In genomic region chr19:17364741-17365140, GRCm38 (mm10) we compare ENCODE assay signal across 8 mouse cellular contexts. TPM values are rescaled to one million over a fixed set of nuclear protein-coding genes. Genes with fewer than 3 reads are reported as not detected.
DNase-seq lines count a peak whose midpoint lies in the region; ATAC-seq lines count a peak whose summit lies in the region.

No protein-coding gene starts in this region.

- H3K9ac ChIP-seq in neural tube, embryonic 15.5 days (replicated peaks) = no peak overlapping the region

- H3K9me3 ChIP-seq in neural tube, embryonic 15.5 days (replicated peaks) = no peaks in the 10 kb centered on the region

- H3K4me2 ChIP-seq in neural tube, embryonic 15.5 days = no peak overlapping the region

- no peaks in the 10 kb centered on the region for H3K36me3 ChIP-seq in neural tube, embryonic 15.5 days

- 50% methylated on average over 3 of the region's 3 CpGs for WGBS in neural tube, embryonic 15.5 days

- H3K27ac ChIP-seq in neural tube, embryonic 15.5 days (replicated peaks) = no peak overlapping the region

- ATAC-seq in neural tube, embryonic 15.5 days (ENCODE audit: low FRiP score) = no peak

- no peak overlapping the region for H3K4me3 ChIP-seq in neural tube, embryonic 15.5 days (replicated peaks)

- intact Hi-C loops in heart, postnatal 10 days (cut with DNase I) = loop anchor here (2.0 kb wide), 2 partner anchors 200 to 240 kb away; no protein-coding TSS in a partner anchor
- intact Hi-C loops in heart, postnatal 25 days (cut with DNase I) = loop anchor here (2.0 kb wide), 1 partner anchor 240 kb away; no protein-coding TSS in a partner anchor

- 0 out of 2 replicates have a peak, but pooled peaks cover 3% of the 10 kb centered on the region for H3K27me3 ChIP-seq in neural tube, embryonic 15.5 days (replicated peaks)

- DNase-seq in heart, postnatal 10 days = peak; percentile 57 to 68
- no peak for DNase-seq in heart, postnatal 25 days (ENCODE audit: low spot score)
- DNase-seq in urinary bladder, postnatal 14 days (ENCODE audit: low spot score) = peak; percentile 56
- no peak for DNase-seq in urinary bladder, postnatal 10 days (ENCODE audit: low spot score)
- DNase-seq in cerebellum, adult 9-10 months = peak; percentile 50
- peak; percentile 40 to 66 for DNase-seq in kidney, postnatal 36 days
- peak; percentile 49 for DNase-seq in retina, postnatal 1 day

- no peaks in the 10 kb centered on the region for H3K4me1 ChIP-seq in neural tube, embryonic 15.5 days

RNA-seq across cellular contexts. Expression of gene Gcnt1, which starts 7.9 kb away (rescaled TPM):
- 10 to 100 TPM; 11.4 to 13.6 TPM for total RNA-seq in heart, postnatal 10 days (2021)
- total RNA-seq in heart, postnatal 25 days (2021) = 10 to 100 TPM; 13.5 to 15.6 TPM
- polyA plus RNA-seq in neural tube, embryonic 15.5 days (2015; fragmentation: Nextera tagmentation; extraction: Ambion mirVana) = 0.74 and 1.4 TPM in 2 replicates

RNA-seq across cellular contexts. Expression of gene Rfk, which starts 29.1 kb away (rescaled TPM):
- 10 to 100 TPM; 54.2 to 55.8 TPM for total RNA-seq in heart, postnatal 10 days (2021)
- total RNA-seq in heart, postnatal 25 days (2021) = 10 to 100 TPM; 62.4 to 64.7 TPM
- polyA plus RNA-seq in neural tube, embryonic 15.5 days (2015; fragmentation: Nextera tagmentation; extraction: Ambion mirVana) = 91.7 and 97.4 TPM in 2 replicates

Comparison
In these comparisons a context has a peak if more than half of its experiments do, and no peak if none do; other contexts are left out.
1. DNase-seq: peak in heart, postnatal 10 days (2 of 2), urinary bladder, postnatal 14 days (single experiment), cerebellum, adult 9-10 months (single experiment), kidney, postnatal 36 days (2 of 2) and retina, postnatal 1 day (single experiment); none in heart, postnatal 25 days (single experiment) and urinary bladder, postnatal 10 days (single experiment).